Mouse (Mus musculus) hindbrain, embryonic 14.5 days (tissue): ENCODE data around the gene Map7d1. TPM values are rescaled to one million over a fixed set of nuclear protein-coding genes. Genes with fewer than 3 reads are reported as not detected.

Source experiments
- ATAC-seq: fragments of 200-750 bp; cut with Nextera tagmentation; 2 replicates; pipeline ENCODE4 v1.8.0; 2017; ENCODE audit warnings: moderate number of reproducible peaks, mild to moderate bottlenecking, moderate TSS enrichment, moderate library complexity; ENCODE audit not compliant: low FRiP score
- DNase-seq: peaks from one replicate; pipeline ENCODE4 v3.0.0-alpha.2; 2015; ENCODE audit warnings: low spot score
- H3K27ac ChIP-seq: fragments of 300-500 bp; sonication (generic); 2 replicates; pipeline ENCODE4 v1.5.1; 2014; ENCODE audit warnings: mild to moderate bottlenecking, moderate library complexity
- H3K27me3 ChIP-seq: fragments of 300-500 bp; sonication (generic); 2 replicates; pipeline ENCODE4 v1.6.1; 2014; ENCODE audit warnings: mild to moderate bottlenecking, low read length, mixed read lengths; ENCODE audit not compliant: control insufficient read depth, insufficient read depth
- H3K36me3 ChIP-seq: fragments of 300-500 bp; sonication (generic); replicated peaks from 2 replicates; pipeline ENCODE4 v1.6.1; 2014; ENCODE audit not compliant: control insufficient read depth, insufficient read depth
- H3K4me1 ChIP-seq: fragments of 300-500 bp; sonication (generic); replicated peaks from 2 replicates; pipeline ENCODE4 v1.6.1; 2014; ENCODE audit warnings: antibody characterized with exemption, low read length, mixed read lengths; ENCODE audit not compliant: control insufficient read depth, insufficient read depth
- H3K4me2 ChIP-seq: fragments of 300-500 bp; sonication (generic); replicated peaks from 2 replicates; pipeline ENCODE4 v1.6.1; 2014; ENCODE audit warnings: mild to moderate bottlenecking, moderate library complexity
- H3K4me3 ChIP-seq: fragments of 300-500 bp; sonication (generic); replicated peaks from 2 replicates; pipeline ENCODE4 v1.5.1; 2014; ENCODE audit warnings: mild to moderate bottlenecking, low read length
- H3K9ac ChIP-seq: fragments of 300-500 bp; sonication (generic); 2 replicates; pipeline ENCODE4 v1.6.1; 2014
- H3K9me3 ChIP-seq: fragments of 300-500 bp; sonication (generic); 2 replicates; pipeline ENCODE4 v1.6.1; 2016; ENCODE audit warnings: low read length; ENCODE audit not compliant: control insufficient read depth
- WGBS: fragments of 180-500 bp; shearing (Covaris S2); extraction: QIAGEN DNeasy Blood & Tissue Kit; methylation state at CpG from one replicate; pipeline ENCODE4 v1.1.7; 2014; 5-methylcytosine and 5-hydroxymethylcytosine counted together
- polyA plus RNA-seq: library from polyadenylated mRNA; unstranded; fragments of >200 nt; fragmentation: Nextera tagmentation; extraction: Ambion mirVana; gene quantifications from 2 replicates; pipeline ENCODE4 v1.2.1, GENCODE M21; 2014

The Map7d1 gene
- polyA plus RNA-seq = 84.2 and 90.0 TPM in 2 replicates

DNA sequence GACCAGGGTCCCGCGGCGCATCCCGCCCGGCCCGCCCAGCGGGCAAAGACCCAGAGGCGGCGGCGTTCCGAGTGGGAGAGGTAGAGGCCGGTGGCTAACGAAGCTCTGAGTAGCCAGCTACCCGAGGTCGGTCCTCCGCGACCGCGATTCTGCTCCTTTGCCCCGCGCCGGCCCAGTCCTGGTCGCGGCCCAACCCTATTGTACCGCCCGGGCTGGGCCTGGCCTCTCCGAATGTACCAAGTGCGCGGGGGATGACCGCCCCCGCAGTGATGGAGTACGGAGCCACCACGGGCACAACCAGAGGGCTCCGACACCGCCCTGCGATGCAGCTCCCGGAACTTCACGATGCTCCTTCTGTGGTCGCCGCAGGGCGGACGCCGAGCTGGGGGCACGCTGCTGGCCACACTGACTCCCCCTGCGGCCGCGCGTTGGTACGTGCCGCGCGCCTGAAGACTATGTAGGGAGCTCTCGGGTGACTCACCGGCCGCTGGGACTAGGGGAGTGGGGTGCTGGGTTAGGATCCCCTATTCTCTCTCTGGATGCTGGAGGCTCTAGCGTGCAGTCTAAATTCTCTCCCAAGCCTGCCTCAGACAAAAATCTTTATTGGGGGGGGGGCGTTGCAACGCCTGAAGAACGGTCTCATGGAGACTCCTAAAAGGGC lies at the start of gene Map7d1:
Map7d1 (minus strand) TSS at position 213 of the 661 bp plus-strand sequence.
- peak within 1 kb of the TSS; percentile 92 for H3K4me2 ChIP-seq
- peak; percentile 81 for DNase-seq
- peaks cover 60% of the 10 kb centered on the region for H3K4me1 ChIP-seq
- H3K9me3 ChIP-seq = no peaks in the 10 kb centered on the region
- H3K9ac ChIP-seq = peak within 1 kb of the TSS; percentile 92
- peak within 1 kb of the TSS; percentile 78 for H3K4me3 ChIP-seq
- H3K27ac ChIP-seq = peak within 1 kb of the TSS; percentile 94
- peak; percentile 85 for ATAC-seq
- no peaks in the 10 kb centered on the region for H3K36me3 ChIP-seq
- no peaks in the 10 kb centered on the region for H3K27me3 ChIP-seq
- WGBS = 0% methylated on average over 59 of the region's 59 CpGs

DNA sequence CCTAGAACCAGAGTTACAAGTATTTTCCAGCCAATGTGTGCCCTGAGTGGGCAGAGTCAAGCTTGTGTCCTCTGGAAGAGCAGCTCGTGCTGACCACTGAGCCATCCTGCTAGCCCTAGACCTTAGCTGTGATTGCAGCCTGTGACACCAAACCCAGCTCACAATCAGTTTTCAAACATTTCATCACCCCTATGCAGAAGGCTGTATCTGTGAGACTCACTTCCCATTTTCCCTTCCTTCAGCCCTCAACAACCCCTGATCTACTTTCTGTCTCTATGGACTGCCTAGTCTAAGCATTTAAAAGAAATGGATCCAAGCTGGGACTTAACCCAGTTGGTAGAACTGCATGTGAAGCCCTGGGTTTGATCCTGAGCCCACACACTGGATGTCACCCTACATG lies 49.3 kb upstream of the Map7d1 start:
- no peak overlapping the region for H3K27ac ChIP-seq
- H3K9ac ChIP-seq = no peak overlapping the region
- DNase-seq (no peak), ATAC-seq (no peak)
- no peak overlapping the region for H3K4me3 ChIP-seq
- H3K4me2 ChIP-seq = no peak overlapping the region
- H3K9me3 ChIP-seq = no peaks in the 10 kb centered on the region
- H3K36me3 ChIP-seq = no peaks in the 10 kb centered on the region
- peaks cover 32% of the 10 kb centered on the region for H3K27me3 ChIP-seq
- 93% methylated on average over 1 of the region's 1 CpGs for WGBS
- H3K4me1 ChIP-seq = peaks cover 8% of the 10 kb centered on the region

DNA sequence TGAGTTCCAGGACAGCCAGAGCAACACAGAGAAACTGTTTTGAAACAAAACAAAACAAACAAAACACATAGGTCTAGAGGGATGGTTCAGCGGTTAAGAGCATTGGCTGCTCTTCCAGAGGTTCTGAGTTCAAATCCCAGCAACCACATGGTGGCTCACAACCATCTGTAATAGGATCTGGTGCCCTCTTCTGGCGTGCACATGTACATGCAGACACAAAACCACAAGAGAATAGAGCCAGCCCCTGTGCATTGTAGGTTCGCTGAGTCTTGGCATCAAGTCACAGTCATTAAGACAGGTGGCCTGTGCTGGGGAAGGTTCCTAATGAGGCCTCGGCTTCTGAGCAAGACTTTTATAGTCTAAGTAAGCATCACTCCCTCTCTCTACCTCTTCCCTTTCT lies 47.7 kb upstream of the Map7d1 start:
- no peak overlapping the region for H3K4me3 ChIP-seq
- no peaks in the 10 kb centered on the region for H3K9me3 ChIP-seq
- peaks cover 47% of the 10 kb centered on the region for H3K27me3 ChIP-seq
- no peaks in the 10 kb centered on the region for H3K36me3 ChIP-seq
- 72% methylated on average over 4 of the region's 4 CpGs for WGBS
- H3K4me2 ChIP-seq = no peak overlapping the region
- H3K9ac ChIP-seq = no peak overlapping the region
- DNase-seq (no peak), ATAC-seq (no peak)
- no peak overlapping the region for H3K27ac ChIP-seq
- H3K4me1 ChIP-seq = peaks cover 8% of the 10 kb centered on the region

DNA sequence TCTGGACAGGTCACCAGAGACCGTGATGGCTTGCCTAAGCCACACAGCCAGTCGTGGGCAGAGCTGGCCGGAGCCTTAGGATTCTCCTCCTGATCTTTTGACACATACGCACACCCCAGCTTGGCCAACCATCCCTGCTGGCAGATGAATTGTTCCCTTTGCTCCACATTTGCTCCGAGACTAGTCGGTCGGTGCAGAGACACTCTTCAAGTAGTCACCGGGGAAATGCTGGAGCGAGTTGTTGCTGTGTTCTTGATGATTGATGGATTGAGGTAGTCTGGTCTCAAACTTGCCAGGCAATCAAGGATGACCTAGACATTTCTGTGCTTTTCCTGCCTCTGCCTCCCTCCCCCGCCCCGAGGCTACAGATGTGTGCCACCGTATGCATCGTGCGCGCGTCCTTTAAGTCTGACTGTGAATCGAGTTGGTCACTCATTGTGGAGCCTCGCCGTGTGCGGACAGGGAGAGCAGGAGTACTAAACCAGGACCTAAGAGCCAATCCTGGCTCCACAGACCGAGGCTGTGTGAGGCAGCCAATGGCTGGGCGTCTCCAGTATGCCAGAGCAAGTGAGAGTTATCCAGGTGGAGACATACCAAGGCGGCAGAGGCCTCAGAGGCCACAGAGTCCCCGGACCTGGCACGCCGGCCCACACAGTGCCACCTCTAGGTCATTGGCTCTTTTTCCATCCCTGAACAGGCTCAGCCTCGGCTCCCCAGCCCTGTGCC lies 45.6 kb upstream of the Map7d1 start:
- Histone ChIP-seq H3K9me3 (no peaks in the 10 kb centered on the region), H3K9ac (no peak overlapping the region), H3K27me3 (peaks cover 67% of the 10 kb centered on the region), H3K4me1 (peaks cover 15% of the 10 kb centered on the region), H3K36me3 (no peaks in the 10 kb centered on the region), H3K27ac (no peak overlapping the region), H3K4me3 (peak overlapping the region; percentile 24), H3K4me2 (peak overlapping the region; percentile 44)
- WGBS = 2% methylated on average over 27 of the region's 27 CpGs
- DNase-seq = no peak
- ATAC-seq = no peak

DNA sequence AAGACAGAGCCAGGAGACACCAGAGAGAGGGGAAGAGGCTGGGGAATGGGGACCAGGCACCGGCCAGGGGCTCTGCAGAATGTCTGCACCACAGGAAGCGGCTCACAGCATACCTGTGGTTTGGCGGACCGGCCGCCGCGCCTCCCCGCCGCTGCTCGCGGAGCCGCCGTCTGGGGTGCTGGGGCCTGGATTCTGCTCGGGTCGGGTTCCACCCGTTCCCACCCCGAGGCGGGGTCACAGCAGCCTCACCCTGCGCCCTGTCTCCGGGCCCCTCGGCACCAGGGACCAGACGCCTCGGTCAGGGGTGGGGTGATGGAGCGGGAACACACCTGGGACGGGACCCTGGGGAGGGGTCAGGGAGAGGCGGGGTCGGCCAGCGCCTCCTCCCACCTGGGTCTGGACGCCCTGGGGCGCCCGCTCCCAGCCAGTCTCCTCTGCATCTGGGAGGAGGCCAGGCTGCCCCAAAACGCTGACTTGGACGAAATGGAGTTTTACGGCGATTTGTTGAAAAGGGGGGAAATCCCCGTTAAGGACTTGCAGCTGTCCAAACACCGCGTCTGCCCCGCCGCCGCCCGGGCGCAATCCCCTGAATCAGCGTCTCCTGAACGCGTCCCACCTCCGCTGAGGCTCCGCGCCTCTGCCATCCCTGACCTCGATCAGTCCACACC lies 44.9 kb upstream of the Map7d1 start:
- no peaks in the 10 kb centered on the region for H3K9me3 ChIP-seq
- peaks cover 19% of the 10 kb centered on the region for H3K4me1 ChIP-seq
- H3K36me3 ChIP-seq = no peaks in the 10 kb centered on the region
- no peak overlapping the region for H3K27ac ChIP-seq
- DNase-seq = no peak
- under 1% methylated on average over 50 of the region's 50 CpGs for WGBS
- ATAC-seq = no peak
- H3K4me3 ChIP-seq = peak overlapping the region; percentile 24
- peaks cover 72% of the 10 kb centered on the region for H3K27me3 ChIP-seq
- peak overlapping the region; percentile 40; the same call in 1 of the 2 replicates for H3K9ac ChIP-seq
- H3K4me2 ChIP-seq = peak overlapping the region; percentile 44

DNA sequence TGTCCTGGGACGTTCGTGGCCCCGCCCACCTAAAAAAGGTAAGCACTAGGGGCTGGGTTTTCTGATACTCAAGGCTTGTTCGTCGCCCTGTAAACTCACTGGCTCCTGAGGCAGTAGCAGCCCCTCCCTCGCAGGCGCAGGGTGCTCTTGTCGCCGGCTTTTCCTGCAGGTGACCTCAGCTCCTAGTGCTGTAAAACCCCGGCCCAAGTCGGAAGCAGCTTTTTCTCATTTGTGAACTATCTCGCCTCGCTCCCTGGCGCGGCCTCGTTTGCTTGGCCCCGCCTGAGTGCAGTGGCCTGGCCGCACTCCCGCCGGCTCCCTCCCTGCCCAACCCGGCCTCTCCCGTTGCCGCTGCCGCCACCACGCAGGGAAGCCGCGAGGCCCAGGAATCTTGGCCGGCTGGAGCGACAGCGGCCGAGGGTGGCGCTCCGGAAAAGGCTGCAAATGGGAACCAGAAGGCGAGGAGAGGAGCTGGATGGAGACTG lies 40.5 kb upstream of the Map7d1 start:
- Histone ChIP-seq H3K27ac (no peak overlapping the region), H3K4me3 (peak overlapping the region; percentile 23), H3K27me3 (peaks cover 59% of the 10 kb centered on the region), H3K9ac (peak overlapping the region; percentile 49), H3K4me1 (peaks cover 19% of the 10 kb centered on the region), H3K4me2 (peak overlapping the region; percentile 59), H3K36me3 (no peaks in the 10 kb centered on the region), H3K9me3 (no peaks in the 10 kb centered on the region)
- ATAC-seq (peak; percentile 53; the same call in 1 of the 2 replicates), DNase-seq (peak; percentile 43)
- WGBS = under 1% methylated on average over 34 of the region's 34 CpGs

DNA sequence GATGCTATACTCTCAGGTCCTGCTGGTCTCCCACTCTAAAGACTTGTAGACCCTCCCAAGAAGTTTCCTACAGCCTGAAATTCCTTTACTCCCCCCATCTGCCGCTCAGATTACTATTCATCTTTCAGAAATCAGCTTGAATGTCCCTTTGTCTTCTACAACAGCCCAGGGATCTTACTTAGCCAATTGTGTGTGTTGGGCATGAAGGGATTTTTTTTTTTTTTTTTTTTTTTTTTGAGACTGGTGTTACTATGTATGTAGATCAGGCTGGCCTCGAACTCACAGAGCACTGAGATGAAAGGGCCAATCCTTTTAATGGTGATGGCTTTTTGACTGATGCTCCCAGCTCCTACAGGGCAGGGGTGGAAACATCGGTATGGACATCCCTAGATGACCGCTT lies 39.8 kb upstream of the Map7d1 start:
- Histone ChIP-seq H3K4me3 (no peak overlapping the region), H3K36me3 (no peaks in the 10 kb centered on the region), H3K9me3 (no peaks in the 10 kb centered on the region), H3K27me3 (peaks cover 51% of the 10 kb centered on the region), H3K4me2 (peak overlapping the region; percentile 59; the same call in 1 of the 2 replicates), H3K27ac (no peak overlapping the region), H3K4me1 (peaks cover 13% of the 10 kb centered on the region), H3K9ac (no peak overlapping the region)
- no peak for ATAC-seq
- DNase-seq = no peak
- 36% methylated on average over 4 of the region's 4 CpGs for WGBS

DNA sequence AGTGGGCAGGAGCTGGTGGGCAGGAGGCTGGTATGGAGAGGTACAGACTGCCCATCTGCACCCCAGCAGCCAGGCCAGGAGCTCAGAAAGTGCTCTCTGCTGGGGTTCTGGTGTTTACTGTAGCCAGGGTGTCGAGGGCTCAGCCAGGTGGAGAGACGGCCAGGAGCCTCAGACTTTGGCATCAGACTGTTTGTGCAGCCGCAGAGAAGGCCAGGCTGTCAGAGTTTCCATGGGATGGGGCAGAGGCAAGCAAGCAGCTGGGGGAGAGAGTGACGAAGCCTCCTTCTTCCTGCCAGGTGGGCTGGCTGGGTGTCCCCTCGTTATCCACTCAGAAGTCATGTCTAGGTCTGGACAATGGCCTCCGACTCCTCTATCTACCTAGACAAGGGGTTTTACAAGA lies 39.0 kb upstream of the Map7d1 start:
- 71% methylated on average over 6 of the region's 6 CpGs for WGBS
- H3K4me3 ChIP-seq = no peak overlapping the region
- H3K4me1 ChIP-seq = peaks cover 11% of the 10 kb centered on the region
- H3K4me2 ChIP-seq = no peak overlapping the region
- no peaks in the 10 kb centered on the region for H3K9me3 ChIP-seq
- no peak overlapping the region for H3K27ac ChIP-seq
- no peak for DNase-seq
- no peak for ATAC-seq
- no peaks in the 10 kb centered on the region for H3K36me3 ChIP-seq
- no peak overlapping the region for H3K9ac ChIP-seq
- H3K27me3 ChIP-seq = peaks cover 43% of the 10 kb centered on the region

DNA sequence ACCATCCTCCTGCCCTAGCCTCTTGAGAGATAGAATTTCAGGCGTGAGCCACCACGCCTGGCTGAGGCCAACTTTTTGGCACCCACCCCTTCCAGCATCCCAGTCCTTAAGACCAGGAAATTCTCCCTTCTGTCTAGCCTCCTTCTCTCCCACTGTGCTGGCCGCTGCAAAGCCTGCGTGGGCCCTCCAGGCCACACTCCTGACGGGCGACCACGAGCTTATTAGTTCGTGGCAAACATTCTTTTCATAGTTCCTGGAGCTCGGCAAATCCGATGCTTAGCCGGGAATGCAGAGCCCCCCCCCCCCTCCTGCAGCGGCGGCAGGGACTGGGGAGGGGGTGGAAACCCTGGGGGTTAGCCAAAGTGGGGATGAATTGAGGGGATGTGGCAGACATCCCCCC lies 35.1 kb upstream of the Map7d1 start:
- Histone ChIP-seq H3K4me3 (no peak overlapping the region), H3K9ac (no peak overlapping the region), H3K4me1 (peaks cover 5% of the 10 kb centered on the region; the same call in 1 of the 2 replicates), H3K9me3 (no peaks in the 10 kb centered on the region), H3K36me3 (no peaks in the 10 kb centered on the region), H3K27ac (no peak overlapping the region), H3K27me3 (peaks cover 42% of the 10 kb centered on the region), H3K4me2 (no peak overlapping the region)
- 37% methylated on average over 13 of the region's 13 CpGs for WGBS
- DNase-seq (no peak), ATAC-seq (no peak)
